Mouse (Mus musculus) MEL (cell line): ENCODE data around the gene Adgrf5. TPM values are rescaled to one million over a fixed set of nuclear protein-coding genes. Genes with fewer than 3 reads are reported as not detected.

Experiments
- DNase-seq: peaks from one replicate; pipeline ENCODE4 v3.0.0; 2011; ENCODE audit warnings: low read depth, low spot score
- H3K27ac ChIP-seq: 2 replicates; pipeline ENCODE4 v1.5.1; 2012; ENCODE audit warnings: low read depth, mild to moderate bottlenecking, control low read depth, low read length, moderate library complexity; ENCODE audit not compliant: control insufficient read depth
- H3K27me3 ChIP-seq, 2 experiments: fragments of 150-350 bp in 1 of 2; sonication (generic) in 1 of 2; 2 replicates each; pipeline ENCODE4 v1.6.1; 2012; ENCODE audit warnings: low read length in 2 of 2, mild to moderate bottlenecking in 2 of 2, improper control_type of control experiment in 1 of 2, moderate library complexity in 1 of 2; ENCODE audit not compliant: insufficient read depth in 2 of 2, control insufficient read depth in 1 of 2
- H3K36me3 ChIP-seq, 2 experiments: 2 replicates each; pipeline ENCODE4 v1.6.1; 2012 to 2014; ENCODE audit warnings: low read length in 2 of 2, improper control_type of control experiment in 1 of 2, inconsistent platforms in 1 of 2, mild to moderate bottlenecking in 1 of 2; ENCODE audit not compliant: insufficient read depth in 2 of 2, control insufficient read depth in 1 of 2
- H3K4me1 ChIP-seq, 2 experiments: fragments of 150-350 bp in 1 of 2; sonication (generic) in 1 of 2; 2 replicates each; pipeline ENCODE4 v1.6.1; 2012; ENCODE audit warnings: low read length in 2 of 2, improper control_type of control experiment in 1 of 2, mild to moderate bottlenecking in 1 of 2; ENCODE audit not compliant: insufficient read depth in 2 of 2, control insufficient read depth in 1 of 2
- H3K4me3 ChIP-seq, 2 experiments: fragments of 150-350 bp in 1 of 2; sonication (generic) in 1 of 2; 2 replicates each; pipeline ENCODE4 v1.5.1; 2012; ENCODE audit warnings: low read depth in 2 of 2, low read length in 2 of 2, mild to moderate bottlenecking in 2 of 2, moderate library complexity in 2 of 2, control low read depth in 1 of 2, improper control_type of control experiment in 1 of 2; ENCODE audit not compliant: control insufficient read depth in 1 of 2, insufficient read depth in 1 of 2
- H3K79me2 ChIP-seq: 2 replicates; pipeline ENCODE4 v1.6.1; 2012; ENCODE audit warnings: mild to moderate bottlenecking, low read length, moderate library complexity; ENCODE audit not compliant: control insufficient read depth, poor library complexity, insufficient read depth
- H3K9ac ChIP-seq: 2 replicates; pipeline ENCODE4 v1.6.1; 2012; ENCODE audit warnings: low read depth, mild to moderate bottlenecking, control low read depth, low read length, moderate library complexity; ENCODE audit not compliant: control insufficient read depth, poor library complexity, severe bottlenecking
- H3K9me3 ChIP-seq: fragments of 150-350 bp; sonication (generic); replicated peaks from 2 replicates; pipeline ENCODE4 v1.6.1; 2012; ENCODE audit warnings: mild to moderate bottlenecking, low read length, improper control_type of control experiment, moderate library complexity; ENCODE audit not compliant: insufficient read depth
- BHLHE40 ChIP-seq: IDR thresholded peaks from 2 replicates; pipeline ENCODE4 v1.6.1; 2012; ENCODE audit warnings: low read depth, mild to moderate bottlenecking, inconsistent platforms, low read length, improper control_type of control experiment, borderline replicate concordance
- CHD2 ChIP-seq: IDR thresholded peaks from 2 replicates; pipeline ENCODE4 v1.6.1; 2011; ENCODE audit warnings: low read length, improper control_type of control experiment
- CTCF ChIP-seq, 3 experiments: IDR thresholded peaks in 2 of 3; conservative IDR thresholded peaks in 1 of 3; 2 replicates each; pipeline ENCODE4 v1.5.1; 2011 to 2012; ENCODE audit warnings: low read length in 3 of 3, low read depth in 2 of 3, mild to moderate bottlenecking in 2 of 3, improper control_type of control experiment in 1 of 3, inconsistent platforms in 1 of 3, mixed read lengths in 1 of 3, moderate library complexity in 1 of 3; ENCODE audit not compliant: control insufficient read depth in 1 of 3, insufficient read depth in 1 of 3, poor library complexity in 1 of 3, severe bottlenecking in 1 of 3
- EP300 ChIP-seq, 2 experiments: IDR thresholded peaks; 2 replicates each; pipeline ENCODE4 v1.6.1; 2011; ENCODE audit warnings: improper control_type of control experiment in 2 of 2, low read length in 2 of 2, low read depth in 1 of 2, mild to moderate bottlenecking in 1 of 2
- ETS1 ChIP-seq: IDR thresholded peaks from 2 replicates; pipeline ENCODE4 v1.6.1; 2012; ENCODE audit warnings: low read depth, mild to moderate bottlenecking, inconsistent platforms, low read length, improper control_type of control experiment, moderate library complexity
- GATA1 ChIP-seq: IDR thresholded peaks from 2 replicates; pipeline ENCODE4 v1.6.1; 2011; ENCODE audit warnings: low read depth, low read length, improper control_type of control experiment
- JUND ChIP-seq: IDR thresholded peaks from 2 replicates; pipeline ENCODE4 v1.6.1; 2011; ENCODE audit warnings: low read depth, mild to moderate bottlenecking, improper control_type of control experiment, low read length
- KAT2A ChIP-seq: conservative IDR thresholded peaks from 2 replicates; pipeline ENCODE4 v1.6.1; 2012; ENCODE audit warnings: low read depth, low read length, improper control_type of control experiment, inconsistent platforms
- MAX ChIP-seq: IDR thresholded peaks from 2 replicates; pipeline ENCODE4 v1.6.1; 2011; ENCODE audit warnings: low read length, improper control_type of control experiment
- NRF1 ChIP-seq: IDR thresholded peaks from 2 replicates; pipeline ENCODE4 v1.6.1; 2014; ENCODE audit warnings: low read depth, mild to moderate bottlenecking, inconsistent platforms, low read length, improper control_type of control experiment, moderate library complexity; ENCODE audit not compliant: poor library complexity, insufficient read depth, severe bottlenecking
- POLR2A ChIP-seq, 2 experiments: IDR thresholded peaks; 2 replicates each; pipeline ENCODE4 v1.6.1; 2011 to 2012; ENCODE audit warnings: low read length in 2 of 2, mild to moderate bottlenecking in 2 of 2, control low read depth in 1 of 2, improper control_type of control experiment in 1 of 2, low read depth in 1 of 2, moderate library complexity in 1 of 2; ENCODE audit not compliant: control insufficient read depth in 1 of 2, insufficient read depth in 1 of 2, poor library complexity in 1 of 2
- POLR2AphosphoS2 ChIP-seq: IDR thresholded peaks from 2 replicates; pipeline ENCODE4 v1.6.1; 2011; ENCODE audit warnings: low read length, improper control_type of control experiment
- TAL1 ChIP-seq: IDR thresholded peaks from 2 replicates; pipeline ENCODE4 v1.6.1; 2012; ENCODE audit warnings: mild to moderate bottlenecking, inconsistent platforms, low read length, moderate library complexity, mixed read lengths
- TBP ChIP-seq: IDR thresholded peaks from 2 replicates; pipeline ENCODE4 v1.8.0; 2011; ENCODE audit warnings: low read depth, low read length, improper control_type of control experiment
- UBTF ChIP-seq: IDR thresholded peaks from 2 replicates; pipeline ENCODE4 v1.6.1; 2012; ENCODE audit warnings: low read depth, mild to moderate bottlenecking, inconsistent platforms, low read length, improper control_type of control experiment, moderate library complexity, borderline replicate concordance; ENCODE audit not compliant: insufficient read depth
- ZMIZ1 ChIP-seq: IDR thresholded peaks from 2 replicates; pipeline ENCODE4 v1.6.1; 2012; ENCODE audit warnings: low read depth, mild to moderate bottlenecking, inconsistent platforms, low read length, improper control_type of control experiment, moderate library complexity
- ZNF384 ChIP-seq: IDR thresholded peaks from 2 replicates; pipeline ENCODE4 v1.6.1; 2012; ENCODE audit warnings: low read depth, mild to moderate bottlenecking, inconsistent platforms, low read length, improper control_type of control experiment
- polyA plus RNA-seq, 2 experiments: library from polyadenylated mRNA; stranded (reverse) in 1 of 2; unstranded in 1 of 2; fragments of >175 nt in 1 of 2; fragments of >200 nt in 1 of 2; gene quantifications; 2 replicates each; pipeline versions ENCODE4 v1.2.1 to v1.2.4; 2012; ENCODE audit warnings: low replicate concordance in 2 of 2, low read depth in 1 of 2; ENCODE audit not compliant: insufficient read length in 2 of 2, insufficient read depth in 1 of 2, missing spikeins in 1 of 2
- total RNA-seq: library from RNA; depleted of rRNA; stranded (reverse); fragments of 300-350 nt; gene quantifications from 2 replicates; pipeline ENCODE4 v1.2.3, GENCODE M21; 2012

Adgrf5 gene
- total and polyA plus RNA-seq, 3 experiments = not detected

GRCm38 (mm10) chr17:43495502-43495901 lies 135.3 kb downstream of the Adgrf5 start:
- no peaks in the 10 kb centered on the region for H3K9me3 ChIP-seq
- no peaks in the 10 kb centered on the region for H3K4me1 ChIP-seq
- H3K4me3 ChIP-seq = no peak overlapping the region
- no peaks in the 10 kb centered on the region for H3K27me3 ChIP-seq
- TF ChIP-seq GATA1 (no peak), CHD2 (no peak), TBP (no peak), KAT2A (no peak), UBTF (no peak), POLR2AphosphoS2 (no peak), ETS1 (no peak), EP300 (IDR thresholded peaks at IDR 0.05; ENCODE audit: low read depth in 1 of 2, low read length in 2 of 2) (no peak), MAX (no peak), BHLHE40 (no peak), ZMIZ1 (no peak), TAL1 (no peak)
- DNase-seq = no peak
- no peak overlapping the region for H3K27ac ChIP-seq
- no peaks in the 10 kb centered on the region for H3K79me2 ChIP-seq
- H3K36me3 ChIP-seq = no peaks in the 10 kb centered on the region
- H3K9ac ChIP-seq = no peak overlapping the region

GRCm38 (mm10) chr17:43497521-43497920 lies 137.3 kb downstream of the Adgrf5 start:
- TF ChIP-seq CTCF (IDR thresholded peaks at IDR 0.05 in 2 of 3, conservative IDR thresholded peaks at IDR 0.05 in 1 of 3; ENCODE audit: control insufficient read depth in 1 of 3, insufficient read depth in 1 of 3, low read depth in 2 of 3, low read length in 3 of 3, poor library complexity in 1 of 3, severe bottlenecking in 1 of 3) = no peak
- TF ChIP-seq JUND = no peak
- TF ChIP-seq TAL1 = no peak
- no peak for TF ChIP-seq ZNF384
- no peak for TF ChIP-seq ETS1
- no peak for TF ChIP-seq BHLHE40
- no peak for TF ChIP-seq NRF1
- TF ChIP-seq POLR2A (IDR thresholded peaks at IDR 0.05; ENCODE audit: control insufficient read depth in 1 of 2, insufficient read depth in 1 of 2, low read depth in 1 of 2, low read length in 2 of 2, poor library complexity in 1 of 2) = no peak
- no peak for TF ChIP-seq ZMIZ1
- no peak for TF ChIP-seq UBTF
- TF ChIP-seq, all 39 proteins: peak for 0
- Histone ChIP-seq H3K79me2 (no peaks in the 10 kb centered on the region), H3K9me3 (no peaks in the 10 kb centered on the region), H3K27me3 (no peaks in the 10 kb centered on the region), H3K27ac (no peak overlapping the region), H3K36me3 (no peaks in the 10 kb centered on the region), H3K4me1 (no peaks in the 10 kb centered on the region), H3K4me3 (no peak overlapping the region), H3K9ac (no peak overlapping the region)
- DNase-seq = no peak
